Mouse (Mus musculus) myocyte (in vitro differentiated cells): ENCODE results near the gene Clca1. TPM values are rescaled to one million over a fixed set of nuclear protein-coding genes. Genes with fewer than 3 reads are reported as not detected.

Experiments
- H3K27me3 ChIP-seq: one replicate; pipeline ENCODE4 v1.6.1; 2011; ENCODE audit not compliant: control insufficient read depth, insufficient read depth, insufficient read length
- H3K36me3 ChIP-seq: one replicate; pipeline ENCODE4 v1.6.1; 2011; ENCODE audit not compliant: control insufficient read depth, insufficient read depth
- H3K4me2 ChIP-seq: one replicate; pipeline ENCODE4 v1.6.1; 2011; ENCODE audit warnings: low read depth, control low read depth
- H3K4me3 ChIP-seq: one replicate; pipeline ENCODE4 v1.5.1; 2011; ENCODE audit warnings: mild to moderate bottlenecking, control low read depth, moderate library complexity
- H3K79me2 ChIP-seq: one replicate; pipeline ENCODE4 v1.6.1; 2011; ENCODE audit not compliant: control insufficient read depth, insufficient read depth
- H3ac ChIP-seq: one replicate; pipeline ENCODE4 v1.6.1; 2011; ENCODE audit not compliant: control insufficient read depth, insufficient read length
- CEBPB ChIP-seq: IDR thresholded peaks from 2 replicates; pipeline ENCODE4 v1.6.1; 2011; ENCODE audit warnings: mild to moderate bottlenecking, moderate library complexity; ENCODE audit not compliant: poor library complexity, insufficient read depth, severe bottlenecking
- E2F4 ChIP-seq: IDR thresholded peaks from one replicate; pipeline ENCODE4 v1.6.1; 2011; ENCODE audit warnings: mild to moderate bottlenecking, control low read depth, moderate library complexity; ENCODE audit not compliant: insufficient read depth
- MAX ChIP-seq: IDR thresholded peaks from one replicate; pipeline ENCODE4 v1.6.1; 2011; ENCODE audit warnings: low read depth, mild to moderate bottlenecking, control low read depth
- MYOD1 ChIP-seq, 3 experiments: IDR thresholded peaks; one replicate each; pipeline ENCODE4 v1.6.1; 2011; ENCODE audit warnings: control low read depth in 2 of 3, low read depth in 2 of 3, mild to moderate bottlenecking in 2 of 3, moderate library complexity in 1 of 3; ENCODE audit not compliant: insufficient read length in 2 of 3, control insufficient read depth in 1 of 3
- MYOG ChIP-seq, 3 experiments: IDR thresholded peaks; one replicate each; pipeline ENCODE4 v1.6.1; 2011; ENCODE audit warnings: control low read depth in 2 of 3, low read depth in 2 of 3, mild to moderate bottlenecking in 2 of 3; ENCODE audit not compliant: insufficient read length in 2 of 3, control insufficient read depth in 1 of 3, insufficient read depth in 1 of 3
- POLR2A ChIP-seq: IDR thresholded peaks from one replicate; pipeline ENCODE4 v1.6.1; 2011; ENCODE audit warnings: low read depth, mild to moderate bottlenecking, control low read depth, moderate library complexity; ENCODE audit not compliant: insufficient read length
- POLR2AphosphoS2 ChIP-seq: IDR thresholded peaks from one replicate; pipeline ENCODE4 v1.6.1; 2011; ENCODE audit warnings: low read depth, control low read depth; ENCODE audit not compliant: insufficient read length
- REST ChIP-seq: IDR thresholded peaks from one replicate; pipeline ENCODE4 v1.6.1; 2011; ENCODE audit warnings: mild to moderate bottlenecking, control low read depth, moderate library complexity; ENCODE audit not compliant: insufficient read depth, insufficient read length
- SRF ChIP-seq: IDR thresholded peaks from one replicate; pipeline ENCODE4 v1.6.1; 2011; ENCODE audit warnings: low read depth; ENCODE audit not compliant: control insufficient read depth, insufficient read length
- TCF12 ChIP-seq: IDR thresholded peaks from one replicate; pipeline ENCODE4 v1.6.1; 2011; ENCODE audit warnings: mild to moderate bottlenecking, control low read depth; ENCODE audit not compliant: poor library complexity, insufficient read depth, severe bottlenecking
- TCF3 ChIP-seq: IDR thresholded peaks from one replicate; pipeline ENCODE4 v1.6.1; 2011; ENCODE audit warnings: low read depth, control low read depth; ENCODE audit not compliant: insufficient read length
- USF1 ChIP-seq: IDR thresholded peaks from one replicate; pipeline ENCODE4 v1.6.1; 2011; ENCODE audit warnings: low read depth, mild to moderate bottlenecking, control low read depth, moderate library complexity
- polyA plus RNA-seq: library from polyadenylated mRNA; unstranded; fragments of >200 nt; fragmentation: generic; extraction: Trizol; gene quantifications from one replicate; pipeline ENCODE4 v1.2.1, GENCODE M21; 2012; ENCODE audit warnings: missing spikeins

Clca1 gene
- polyA plus RNA-seq, 1 experiment, result 0.02 TPM

DNA sequence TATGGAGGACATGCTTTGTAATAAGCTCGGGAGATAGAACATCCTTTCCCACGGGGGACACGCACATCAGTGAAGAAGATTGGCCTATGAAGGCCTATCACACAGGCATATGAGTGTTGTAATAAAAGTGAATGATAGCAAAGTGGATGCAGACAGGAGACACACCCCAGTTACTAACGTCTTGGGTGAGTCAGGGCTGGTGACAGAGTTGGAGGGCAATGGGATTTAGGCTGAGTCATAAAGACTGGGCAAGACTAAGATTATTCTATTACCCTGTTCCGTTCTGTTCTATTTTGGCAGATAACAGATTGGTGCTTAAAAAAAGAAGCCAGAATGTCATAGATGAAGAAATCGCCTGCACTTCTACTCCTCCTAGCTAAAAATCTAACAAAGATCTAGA lies 52.0 kb downstream of the Clca1 start:
- peak; percentile 20; the same call in 1 of the 2 replicates for TF ChIP-seq CEBPB
- TF ChIP-seq POLR2AphosphoS2, result no peak
- H3K27me3 ChIP-seq, result no peaks in the 10 kb centered on the region
- H3K4me2 ChIP-seq, result peak overlapping the region; percentile 63
- no peaks in the 10 kb centered on the region for H3K36me3 ChIP-seq
- H3K79me2 ChIP-seq, result no peaks in the 10 kb centered on the region
- H3K4me3 ChIP-seq, result no peak overlapping the region
- H3ac ChIP-seq, result no peak overlapping the region

DNA sequence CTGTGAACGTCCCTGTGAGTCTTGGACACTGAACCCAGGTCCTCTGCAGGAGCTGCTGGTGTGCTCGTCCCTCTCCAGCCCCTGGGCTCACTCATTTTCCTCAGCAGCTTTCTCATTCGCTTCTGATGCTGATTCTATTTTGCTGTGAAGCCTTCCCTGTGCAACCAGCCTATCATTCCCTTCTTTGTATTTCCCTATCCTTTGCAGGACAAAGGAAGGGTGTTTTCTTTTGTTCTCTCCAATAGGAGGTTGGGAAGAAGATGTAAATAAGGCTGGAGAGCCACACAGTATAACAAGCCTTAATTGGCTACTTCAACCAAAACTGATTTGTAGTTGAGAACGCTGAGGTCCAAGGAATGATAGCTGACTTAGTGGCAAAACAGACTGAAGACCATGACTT lies 54.9 kb downstream of the Clca1 start:
- no peaks in the 10 kb centered on the region for H3K36me3 ChIP-seq
- no peaks in the 10 kb centered on the region for H3K79me2 ChIP-seq
- H3K4me2 ChIP-seq, result no peak overlapping the region
- TF ChIP-seq MYOD1 (IDR thresholded peaks at IDR 0.05; ENCODE audit: control insufficient read depth in 1 of 3, insufficient read length in 2 of 3, low read depth in 2 of 3) (no peak), E2F4 (no peak), POLR2A (no peak), POLR2AphosphoS2 (no peak), SRF (no peak), TCF3 (no peak)
- H3ac ChIP-seq, result no peak overlapping the region
- no peaks in the 10 kb centered on the region for H3K27me3 ChIP-seq
- H3K4me3 ChIP-seq, result no peak overlapping the region

DNA sequence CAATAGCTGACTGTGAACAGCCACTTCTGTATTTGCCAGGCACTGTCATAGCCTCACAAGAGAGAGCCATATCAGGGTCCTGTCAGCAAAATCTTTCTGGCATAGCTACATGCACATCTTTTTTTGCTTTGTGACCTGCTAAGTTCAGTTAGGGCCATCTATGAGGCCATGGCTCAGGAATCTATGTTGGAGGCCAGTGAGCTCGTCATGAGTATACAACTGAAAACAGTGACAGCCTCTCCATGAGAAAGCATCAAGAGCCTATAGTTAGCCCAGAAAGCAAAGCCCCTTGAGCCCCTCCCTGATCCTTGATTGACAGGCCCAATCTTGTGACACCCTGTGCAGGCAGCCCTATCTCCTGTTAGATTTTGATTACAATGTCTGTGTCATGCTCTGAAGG lies 56.5 kb downstream of the Clca1 start:
- H3K27me3 ChIP-seq, result no peaks in the 10 kb centered on the region
- no peaks in the 10 kb centered on the region for H3K36me3 ChIP-seq
- H3K4me2 ChIP-seq, result no peak overlapping the region
- no peak overlapping the region for H3ac ChIP-seq
- no peak overlapping the region for H3K4me3 ChIP-seq
- TF ChIP-seq REST, result no peak
- no peak for TF ChIP-seq MYOG (IDR thresholded peaks at IDR 0.05; ENCODE audit: control insufficient read depth in 1 of 3, insufficient read depth in 1 of 3, insufficient read length in 2 of 3, low read depth in 2 of 3)
- no peak for TF ChIP-seq MAX
- no peak for TF ChIP-seq E2F4
- TF ChIP-seq USF1, result no peak
- TF ChIP-seq TCF12, result no peak
- TF ChIP-seq SRF, result no peak
- TF ChIP-seq MYOD1 (IDR thresholded peaks at IDR 0.05; ENCODE audit: control insufficient read depth in 1 of 3, insufficient read length in 2 of 3, low read depth in 2 of 3), result no peak
- TF ChIP-seq TCF3, result no peak
- no peak for TF ChIP-seq POLR2AphosphoS2
- TF ChIP-seq CEBPB, result no peak
- TF ChIP-seq POLR2A, result no peak
- H3K79me2 ChIP-seq, result no peaks in the 10 kb centered on the region

DNA sequence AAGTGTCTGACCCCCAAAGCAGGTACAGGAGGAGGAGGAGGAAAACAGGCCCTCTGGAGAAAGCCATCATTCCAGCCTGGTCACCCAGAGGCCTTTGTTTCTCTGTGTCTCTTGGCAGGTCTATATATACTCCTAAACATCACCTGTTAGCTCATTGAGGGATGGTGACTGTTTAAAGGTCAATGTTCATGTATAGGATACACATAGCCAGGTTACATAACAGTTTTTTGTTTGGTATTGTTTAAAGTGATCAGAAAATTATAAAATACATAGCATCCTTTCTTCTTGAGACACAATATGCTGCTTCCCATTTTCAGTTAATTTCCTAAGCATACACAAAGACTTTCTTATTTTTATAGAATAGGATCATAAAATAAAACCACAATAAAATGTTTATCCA lies 57.6 kb downstream of the Clca1 start, which contains the start of gene Clca4a:
TSS of gene Clca4a (minus strand) at position 101 of the 400 bp plus-strand sequence.
- Histone ChIP-seq H3K36me3 (no peaks in the 10 kb centered on the region), H3K4me2 (no peak within 1 kb of the TSS), H3K79me2 (no peaks in the 10 kb centered on the region), H3K27me3 (no peaks in the 10 kb centered on the region), H3ac (no peak within 1 kb of the TSS), H3K4me3 (no peak within 1 kb of the TSS)
- TF ChIP-seq CEBPB (no peak), E2F4 (no peak), POLR2AphosphoS2 (no peak), TCF3 (no peak), MYOD1 (IDR thresholded peaks at IDR 0.05; ENCODE audit: control insufficient read depth in 1 of 3, insufficient read length in 2 of 3, low read depth in 2 of 3) (no peak), USF1 (no peak), POLR2A (no peak), TCF12 (no peak), REST (no peak), MAX (no peak), SRF (no peak), MYOG (IDR thresholded peaks at IDR 0.05; ENCODE audit: control insufficient read depth in 1 of 3, insufficient read depth in 1 of 3, insufficient read length in 2 of 3, low read depth in 2 of 3) (no peak)

DNA sequence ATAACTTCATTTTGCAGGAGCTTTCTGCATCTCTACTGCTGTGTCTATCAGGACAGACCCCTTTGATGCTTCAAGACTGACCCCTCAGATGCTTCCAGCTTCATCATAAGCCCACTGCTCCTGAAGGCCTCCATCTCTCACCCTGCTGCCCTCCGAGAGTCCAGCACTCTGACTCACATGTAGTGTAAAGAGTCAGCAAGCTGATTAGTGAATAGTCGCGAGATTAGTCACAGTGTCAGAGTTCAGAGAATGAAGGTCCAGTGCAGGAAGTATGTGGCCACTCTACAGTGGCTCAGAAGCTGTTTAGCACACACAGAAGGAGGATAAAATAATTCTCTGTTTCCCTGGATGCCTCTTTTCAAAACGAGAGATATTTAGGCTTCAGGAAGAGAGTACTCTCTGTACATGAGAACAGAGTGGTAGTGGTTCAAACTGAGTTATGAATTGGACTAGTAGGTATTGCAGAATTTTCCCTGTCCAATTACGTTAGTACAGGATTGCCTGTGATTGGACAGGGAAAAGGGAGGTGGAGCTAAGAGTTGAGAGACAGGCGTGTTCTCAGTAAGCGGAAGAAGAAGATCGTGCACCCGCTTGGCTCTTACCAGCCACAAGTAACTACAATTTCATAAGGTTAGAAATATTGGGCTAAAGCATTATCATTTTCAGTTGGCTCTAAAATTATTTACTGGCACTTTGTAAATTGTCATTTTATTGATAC lies 60.9 kb downstream of the Clca1 start:
- H3K27me3 ChIP-seq, result no peaks in the 10 kb centered on the region
- peak overlapping the region; percentile 65 for H3K4me2 ChIP-seq
- no peaks in the 10 kb centered on the region for H3K36me3 ChIP-seq
- H3K79me2 ChIP-seq, result no peaks in the 10 kb centered on the region
- peak overlapping the region; percentile 18 for H3K4me3 ChIP-seq
- H3ac ChIP-seq, result no peak overlapping the region
- TF ChIP-seq MAX, result no peak
- TF ChIP-seq MYOG (IDR thresholded peaks at IDR 0.05; ENCODE audit: control insufficient read depth in 1 of 3, insufficient read depth in 1 of 3, insufficient read length in 2 of 3, low read depth in 2 of 3), result no peak
- no peak for TF ChIP-seq SRF
- no peak for TF ChIP-seq REST
- TF ChIP-seq CEBPB, result no peak
- no peak for TF ChIP-seq POLR2AphosphoS2
- no peak for TF ChIP-seq TCF3
- TF ChIP-seq TCF12, result no peak
- no peak for TF ChIP-seq MYOD1 (IDR thresholded peaks at IDR 0.05; ENCODE audit: control insufficient read depth in 1 of 3, insufficient read length in 2 of 3, low read depth in 2 of 3)
- TF ChIP-seq E2F4, result no peak
- no peak for TF ChIP-seq USF1
- no peak for TF ChIP-seq POLR2A
